Mouse (Mus musculus) neural tube, embryonic 12.5 days (tissue): ENCODE results near the gene Iqcn. TPM values are rescaled to one million over a fixed set of nuclear protein-coding genes. Genes with fewer than 3 reads are reported as not detected.

ENCODE experiments used
- ATAC-seq: fragments of 200-750 bp; cut with Nextera tagmentation; 2 replicates; pipeline ENCODE4 v1.8.0; 2017; ENCODE audit warnings: low read depth, mild to moderate bottlenecking, moderate TSS enrichment, moderate library complexity; ENCODE audit not compliant: low FRiP score
- H3K27ac ChIP-seq: fragments of 300-500 bp; sonication (generic); 2 replicates; pipeline ENCODE4 v1.5.1; 2016
- H3K27me3 ChIP-seq: fragments of 300-500 bp; sonication (generic); replicated peaks from 2 replicates; pipeline ENCODE4 v1.6.1; 2016; ENCODE audit warnings: mild to moderate bottlenecking
- H3K36me3 ChIP-seq: fragments of 300-500 bp; sonication (generic); 2 replicates; pipeline ENCODE4 v1.6.1; 2016; ENCODE audit warnings: mild to moderate bottlenecking
- H3K4me1 ChIP-seq: fragments of 300-500 bp; sonication (generic); 2 replicates; pipeline ENCODE4 v1.6.1; 2016
- H3K4me2 ChIP-seq: fragments of 300-500 bp; sonication (generic); replicated peaks from 2 replicates; pipeline ENCODE4 v1.6.1; 2016; ENCODE audit warnings: mild to moderate bottlenecking
- H3K4me3 ChIP-seq: fragments of 300-500 bp; sonication (generic); 2 replicates; pipeline ENCODE4 v1.5.1; 2016
- H3K9ac ChIP-seq: fragments of 300-500 bp; sonication (generic); 2 replicates; pipeline ENCODE4 v1.6.1; 2016; ENCODE audit warnings: mild to moderate bottlenecking
- H3K9me3 ChIP-seq: fragments of 300-500 bp; sonication (generic); 2 replicates; pipeline ENCODE4 v1.6.1; 2016; ENCODE audit warnings: mild to moderate bottlenecking
- WGBS: fragments of 180-500 bp; shearing (Covaris S2); methylation state at CpG from one replicate; pipeline ENCODE4 v1.1.7; 2016; 5-methylcytosine and 5-hydroxymethylcytosine counted together
- polyA plus RNA-seq: library from polyadenylated mRNA; unstranded; fragments of >200 nt; fragmentation: Nextera tagmentation; extraction: Ambion mirVana; gene quantifications from 2 replicates; pipeline ENCODE4 v1.2.1, GENCODE M21; 2016

The Iqcn gene
- polyA plus RNA-seq, 1 experiment from 2014 or later = 0.16 TPM

- no peaks in the 10 kb centered on the region for H3K4me1 ChIP-seq
- H3K27me3 ChIP-seq = peaks cover 22% of the 10 kb centered on the region
- no peaks in the 10 kb centered on the region for H3K9me3 ChIP-seq
- no peaks in the 10 kb centered on the region for H3K36me3 ChIP-seq
- H3K27ac ChIP-seq = no peak within 1 kb of the TSS
- WGBS = 57% methylated on average over 7 of the region's 7 CpGs
- H3K9ac ChIP-seq = no peak within 1 kb of the TSS
- H3K4me3 ChIP-seq = no peak within 1 kb of the TSS
- no peak for ATAC-seq
- no peak within 1 kb of the TSS for H3K4me2 ChIP-seq
Observed at GRCm38 (mm10) chr8:70723486-70724210, 20.4 kb downstream of the Iqcn start, which contains the start of gene Pde4c. Pde4c (plus strand) TSS chr8:70723720.

- no peak overlapping the region for H3K27ac ChIP-seq
- H3K4me1 ChIP-seq = no peaks in the 10 kb centered on the region
- no peak for ATAC-seq
- H3K9me3 ChIP-seq = no peaks in the 10 kb centered on the region
- H3K27me3 ChIP-seq = peaks cover 27% of the 10 kb centered on the region
- H3K4me3 ChIP-seq = no peak overlapping the region
- 79% methylated on average over 12 of the region's 12 CpGs for WGBS
- H3K9ac ChIP-seq = no peak overlapping the region
- H3K4me2 ChIP-seq = no peak overlapping the region
- no peaks in the 10 kb centered on the region for H3K36me3 ChIP-seq
Observed at GRCm38 (mm10) chr8:70724216-70724615, 21.0 kb downstream of the Iqcn start.

GRCm38 (mm10) chr8:70725792-70726447 is 22.7 kb downstream of the Iqcn start:
- H3K27ac ChIP-seq = no peak overlapping the region
- 29% methylated on average over 14 of the region's 14 CpGs for WGBS
- ATAC-seq = no peak

GRCm38 (mm10) chr8:70726721-70727120 is 23.5 kb downstream of the Iqcn start:
- peaks cover 50% of the 10 kb centered on the region for H3K27me3 ChIP-seq
- H3K27ac ChIP-seq = no peak overlapping the region
- H3K9ac ChIP-seq = no peak overlapping the region
- no peaks in the 10 kb centered on the region for H3K4me1 ChIP-seq
- H3K36me3 ChIP-seq = no peaks in the 10 kb centered on the region
- WGBS = 45% methylated on average over 11 of the region's 11 CpGs
- ATAC-seq = no peak
- H3K4me3 ChIP-seq = no peak overlapping the region
- no peaks in the 10 kb centered on the region for H3K9me3 ChIP-seq
- H3K4me2 ChIP-seq = no peak overlapping the region

More at GRCm38 (mm10) chr8:70725792-70726447, 22.7 kb downstream of the Iqcn start:
- Histone ChIP-seq H3K4me3 (no peak overlapping the region), H3K4me1 (no peaks in the 10 kb centered on the region), H3K36me3 (no peaks in the 10 kb centered on the region), H3K4me2 (no peak overlapping the region), H3K9me3 (no peaks in the 10 kb centered on the region), H3K27me3 (peaks cover 44% of the 10 kb centered on the region), H3K9ac (no peak overlapping the region)

GRCm38 (mm10) chr8:70729808-70730475 is 26.7 kb downstream of the Iqcn start:
- H3K4me3 ChIP-seq = peak overlapping the region; percentile 16; the same call in 1 of the 2 replicates
- WGBS = 3% methylated on average over 34 of the region's 34 CpGs
- peaks cover 63% of the 10 kb centered on the region for H3K27me3 ChIP-seq
- H3K36me3 ChIP-seq = no peaks in the 10 kb centered on the region
- H3K9me3 ChIP-seq = no peaks in the 10 kb centered on the region
- no peak overlapping the region for H3K9ac ChIP-seq
- H3K27ac ChIP-seq = no peak overlapping the region
- peak; percentile 53; the same call in 1 of the 2 replicates for ATAC-seq
- peak overlapping the region; percentile 53 for H3K4me2 ChIP-seq
- no peaks in the 10 kb centered on the region for H3K4me1 ChIP-seq

- no peaks in the 10 kb centered on the region for H3K36me3 ChIP-seq
- no peak overlapping the region for H3K27ac ChIP-seq
- no peaks in the 10 kb centered on the region for H3K4me1 ChIP-seq
- 91% methylated on average over 4 of the region's 4 CpGs for WGBS
- ATAC-seq = no peak
- peaks cover 59% of the 10 kb centered on the region for H3K27me3 ChIP-seq
- H3K9me3 ChIP-seq = no peaks in the 10 kb centered on the region
- H3K9ac ChIP-seq = no peak overlapping the region
- no peak overlapping the region for H3K4me3 ChIP-seq
- no peak overlapping the region for H3K4me2 ChIP-seq
Observed at GRCm38 (mm10) chr8:70730956-70731355, 27.7 kb downstream of the Iqcn start.

- Histone ChIP-seq H3K9ac (no peak overlapping the region), H3K4me3 (no peak overlapping the region), H3K9me3 (no peaks in the 10 kb centered on the region), H3K36me3 (no peaks in the 10 kb centered on the region), H3K4me2 (no peak overlapping the region), H3K27ac (no peak overlapping the region), H3K4me1 (no peaks in the 10 kb centered on the region), H3K27me3 (peaks cover 26% of the 10 kb centered on the region)
- no peak for ATAC-seq
- 71% methylated on average over 5 of the region's 5 CpGs for WGBS
Observed at GRCm38 (mm10) chr8:70737705-70738104, 34.4 kb downstream of the Iqcn start.

GRCm38 (mm10) chr8:70738211-70738610 is 35.0 kb downstream of the Iqcn start:
- H3K9ac ChIP-seq = no peak overlapping the region
- H3K36me3 ChIP-seq = no peaks in the 10 kb centered on the region
- no peaks in the 10 kb centered on the region for H3K9me3 ChIP-seq
- no peak for ATAC-seq
- H3K27me3 ChIP-seq = peaks cover 26% of the 10 kb centered on the region
- H3K4me1 ChIP-seq = peaks cover 4% of the 10 kb centered on the region
- H3K4me3 ChIP-seq = no peak overlapping the region
- no peak overlapping the region for H3K27ac ChIP-seq
- no peak overlapping the region for H3K4me2 ChIP-seq
- WGBS = 72% methylated on average over 3 of the region's 3 CpGs

- 61% methylated on average over 5 of the region's 5 CpGs for WGBS
- ATAC-seq = no peak
- Histone ChIP-seq H3K36me3 (no peaks in the 10 kb centered on the region), H3K27ac (no peak overlapping the region), H3K9ac (0 out of 2 replicates have a peak overlapping the region, but pooled peaks have one; percentile 5), H3K4me2 (no peak overlapping the region), H3K4me3 (no peak overlapping the region), H3K4me1 (peaks cover 16% of the 10 kb centered on the region), H3K27me3 (peaks cover 59% of the 10 kb centered on the region), H3K9me3 (no peaks in the 10 kb centered on the region)
Observed at GRCm38 (mm10) chr8:70741661-70742060, 38.4 kb downstream of the Iqcn start.

GRCm38 (mm10) chr8:70742176-70742575 is 38.9 kb downstream of the Iqcn start:
- no peak overlapping the region for H3K27ac ChIP-seq
- peaks cover 16% of the 10 kb centered on the region for H3K4me1 ChIP-seq
- no peaks in the 10 kb centered on the region for H3K36me3 ChIP-seq
- 0 out of 2 replicates have a peak overlapping the region, but pooled peaks have one; percentile 5 for H3K9ac ChIP-seq
- no peaks in the 10 kb centered on the region for H3K9me3 ChIP-seq
- H3K4me3 ChIP-seq = no peak overlapping the region
- 77% methylated on average over 11 of the region's 11 CpGs for WGBS
- H3K27me3 ChIP-seq = peaks cover 64% of the 10 kb centered on the region
- H3K4me2 ChIP-seq = no peak overlapping the region
- ATAC-seq = no peak

GRCm38 (mm10) chr8:70742981-70743655 is 39.9 kb downstream of the Iqcn start:
- peak; percentile 38 for ATAC-seq
- WGBS = 2% methylated on average over 38 of the region's 38 CpGs
- no peaks in the 10 kb centered on the region for H3K9me3 ChIP-seq
- H3K4me2 ChIP-seq = peak overlapping the region; percentile 57
- peak overlapping the region; percentile 47 for H3K9ac ChIP-seq
- peaks cover 73% of the 10 kb centered on the region for H3K27me3 ChIP-seq
- H3K36me3 ChIP-seq = no peaks in the 10 kb centered on the region
- H3K4me1 ChIP-seq = peaks cover 16% of the 10 kb centered on the region
- peak overlapping the region; percentile 27; the same call in 1 of the 2 replicates for H3K4me3 ChIP-seq
- no peak overlapping the region for H3K27ac ChIP-seq
